ENCODE assay signal across 30 mouse cellular contexts in the genomic region with DNA sequence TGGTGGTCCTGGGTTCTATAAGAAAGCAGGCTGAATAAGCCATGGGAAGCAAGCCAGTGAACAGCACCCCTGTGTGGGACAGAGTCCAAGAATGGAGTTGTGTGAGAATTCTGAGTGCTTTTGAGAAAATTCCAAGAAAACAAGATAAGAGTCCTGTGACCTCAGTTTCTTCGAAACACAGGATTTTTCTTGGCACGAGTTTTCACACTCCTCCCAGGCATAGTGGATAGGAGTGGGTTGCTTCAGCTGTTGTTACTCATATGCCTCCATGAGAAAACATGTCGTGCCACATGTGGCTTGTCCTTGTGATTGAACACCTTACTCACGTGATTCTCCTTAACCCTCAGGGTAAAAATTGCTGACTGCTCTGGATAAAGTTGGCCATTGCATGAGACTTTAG. TPM values are rescaled to one million over a fixed set of nuclear protein-coding genes. Genes with fewer than 3 reads are reported as not detected.
A peak's percentile ranks its signal among the peaks of the same experiment; 100 is the strongest.
DNase-seq lines count a peak whose midpoint lies in the region; ATAC-seq and TF ChIP-seq lines count a peak whose summit lies in the region.
"Had no signal": no experiment of that assay in that cellular context is flagged by ENCODE, and none has a peak within 500 bp of the region (broad histone marks: within the 10 kb centered on the region; RNA-seq: fewer than 3 reads in every experiment).

No protein-coding gene starts in this region.

- peak; percentile 72 for TF ChIP-seq EP300 in lung, postnatal 0 days (IDR thresholded peaks at IDR 0.05)

- no peaks in the 10 kb centered on the region for H3K4me1 ChIP-seq in intestine, postnatal 0 days (replicated peaks; ENCODE audit: control insufficient read depth, insufficient read depth, low read length)
- no peaks in the 10 kb centered on the region for H3K4me1 ChIP-seq in intestine, embryonic 15.5 days (replicated peaks)
- no peaks in the 10 kb centered on the region for H3K4me1 ChIP-seq in lung, postnatal 0 days (ENCODE audit: insufficient read depth, low read depth, low read length)
- no peaks in the 10 kb centered on the region for H3K4me1 ChIP-seq in midbrain, embryonic 14.5 days (ENCODE audit: control insufficient read depth, insufficient read depth, low read length)

- DNase-seq in heart, adult 11 months = peak; percentile 85
- DNase-seq in heart, adult 8-10 months (ENCODE audit: low spot score) = no peak
- peak; percentile 68 for DNase-seq in lung, postnatal 0 days (ENCODE audit: low spot score)
- no peak for DNase-seq in lung, postnatal 36 days
- DNase-seq in yolk sac, embryonic 10.5 days (ENCODE audit: low spot score) = peak; percentile 55
- no peak for DNase-seq in midbrain, embryonic 14.5 days
- DNase-seq: adrenal gland, adult 8-10 months; adrenal gland, postnatal 25 days; cerebellum, adult 11 months; cerebellum, adult 2 months; cerebellum, adult 9-11 months; cerebellum, postnatal 25 days; embryo, embryonic 11 days; gastrocnemius, postnatal 25 days; heart, adult 2 months; heart, postnatal 14 days had no signal

- peak; percentile 57; the same call in 1 of the 2 replicates for ATAC-seq in intestine, postnatal 0 days
- ATAC-seq in intestine, embryonic 15.5 days = no peak
- peak; percentile 12 for ATAC-seq in lung, postnatal 0 days
- ATAC-seq in midbrain, embryonic 14.5 days (ENCODE audit: low FRiP score, low TSS enrichment) = no peak
- ATAC-seq: forebrain, embryonic 15.5 days; hindbrain, embryonic 16.5 days; intestine, embryonic 16.5 days; Patski had no signal

- peaks cover 61% of the 10 kb centered on the region for H3K36me3 ChIP-seq in intestine, postnatal 0 days (ENCODE audit: control insufficient read depth, insufficient read depth)
- peaks cover 23% of the 10 kb centered on the region for H3K36me3 ChIP-seq in intestine, embryonic 15.5 days
- H3K36me3 ChIP-seq in lung, postnatal 0 days (ENCODE audit: insufficient read depth, low read length) = peaks cover 27% of the 10 kb centered on the region; the same call in 1 of the 2 replicates
- H3K36me3 ChIP-seq in midbrain, embryonic 14.5 days (ENCODE audit: control insufficient read depth, insufficient read depth, low read length) = peaks cover 65% of the 10 kb centered on the region

- 57% methylated on average over 4 of the region's 4 CpGs for WGBS in intestine, postnatal 0 days
- WGBS in intestine, embryonic 15.5 days = 84% methylated on average over 4 of the region's 4 CpGs
- WGBS in lung, postnatal 0 days = 51% methylated on average over 4 of the region's 4 CpGs
- 96% methylated on average over 4 of the region's 4 CpGs for WGBS in midbrain, embryonic 14.5 days

- peak overlapping the region; percentile 61 for H3K27ac ChIP-seq in intestine, postnatal 0 days (ENCODE audit: low read depth, low read length)
- H3K27ac ChIP-seq in intestine, embryonic 15.5 days = no peak overlapping the region
- H3K27ac ChIP-seq in lung, postnatal 0 days (ENCODE audit: low read length) = no peak overlapping the region
- H3K27ac ChIP-seq in midbrain, embryonic 14.5 days (replicated peaks; ENCODE audit: low read depth, low read length) = no peak overlapping the region
- H3K27ac ChIP-seq: embryonic facial prominence, embryonic 10.5 days; embryonic facial prominence, embryonic 13.5 days; forebrain, embryonic 12.5 days; forebrain, embryonic 15.5 days; heart, adult 2 months; heart, embryonic 15.5 days; hindbrain, embryonic 10.5 days; hindbrain, embryonic 13.5 days had no signal

- H3K4me2 ChIP-seq in intestine, postnatal 0 days (replicated peaks; ENCODE audit: low read depth) = no peak overlapping the region
- no peak overlapping the region for H3K4me2 ChIP-seq in intestine, embryonic 15.5 days (replicated peaks)
- no peak overlapping the region for H3K4me2 ChIP-seq in lung, postnatal 0 days (replicated peaks; ENCODE audit: low read depth, low read length)
- no peak overlapping the region for H3K4me2 ChIP-seq in midbrain, embryonic 14.5 days (ENCODE audit: low read length)
- H3K4me2 ChIP-seq: embryonic facial prominence, embryonic 13.5 days; forebrain, embryonic 12.5 days; forebrain, embryonic 15.5 days; heart, embryonic 11.5 days; heart, embryonic 15.5 days; hindbrain, embryonic 13.5 days had no signal

- no peaks in the 10 kb centered on the region for H3K9me3 ChIP-seq in intestine, postnatal 0 days (ENCODE audit: control insufficient read depth)
- no peaks in the 10 kb centered on the region for H3K9me3 ChIP-seq in intestine, embryonic 15.5 days
- no peaks in the 10 kb centered on the region for H3K9me3 ChIP-seq in lung, postnatal 0 days (ENCODE audit: low read length)
- H3K9me3 ChIP-seq in midbrain, embryonic 14.5 days (ENCODE audit: control insufficient read depth, low read length) = no peaks in the 10 kb centered on the region
- H3K9me3 ChIP-seq: embryonic facial prominence, embryonic 10.5 days; embryonic facial prominence, embryonic 13.5 days; forebrain, embryonic 12.5 days; forebrain, embryonic 15.5 days; heart, embryonic 15.5 days; hindbrain, embryonic 10.5 days; hindbrain, embryonic 13.5 days had no signal

- no peak overlapping the region for H3K4me3 ChIP-seq in intestine, postnatal 0 days (ENCODE audit: low read depth, low read length)
- H3K4me3 ChIP-seq in intestine, embryonic 15.5 days (replicated peaks) = no peak overlapping the region
- H3K4me3 ChIP-seq in lung, postnatal 0 days (ENCODE audit: low read depth, low read length) = no peak overlapping the region
- no peak overlapping the region for H3K4me3 ChIP-seq in midbrain, embryonic 14.5 days (replicated peaks; ENCODE audit: low read depth, low read length)
- H3K4me3 ChIP-seq: embryonic facial prominence, embryonic 10.5 days; embryonic facial prominence, embryonic 13.5 days; erythroblast, embryonic 14.5 days; forebrain, embryonic 12.5 days; forebrain, embryonic 15.5 days; heart, adult 2 months; heart, embryonic 15.5 days; hindbrain, embryonic 10.5 days; hindbrain, embryonic 13.5 days had no signal

- TF ChIP-seq CTCF in intestine, postnatal 0 days (IDR thresholded peaks at IDR 0.05; ENCODE audit: low read depth) = no peak
- TF ChIP-seq CTCF in lung, postnatal 0 days (IDR thresholded peaks at IDR 0.05) = no peak

- H3K9ac ChIP-seq in intestine, postnatal 0 days (ENCODE audit: low read depth, low read length) = no peak overlapping the region
- H3K9ac ChIP-seq in intestine, embryonic 15.5 days = no peak overlapping the region
- H3K9ac ChIP-seq in lung, postnatal 0 days (replicated peaks; ENCODE audit: low read depth) = no peak overlapping the region
- H3K9ac ChIP-seq in midbrain, embryonic 14.5 days (replicated peaks; ENCODE audit: low read length) = no peak overlapping the region
- H3K9ac ChIP-seq: embryonic facial prominence, embryonic 13.5 days; forebrain, embryonic 12.5 days; forebrain, embryonic 15.5 days; heart, embryonic 15.5 days; hindbrain, embryonic 13.5 days had no signal

- H3K27me3 ChIP-seq in intestine, postnatal 0 days (replicated peaks; ENCODE audit: control insufficient read depth, insufficient read depth, low read length) = no peaks in the 10 kb centered on the region
- no peaks in the 10 kb centered on the region for H3K27me3 ChIP-seq in intestine, embryonic 15.5 days (replicated peaks)
- no peaks in the 10 kb centered on the region for H3K27me3 ChIP-seq in lung, postnatal 0 days (replicated peaks; ENCODE audit: insufficient read depth, low read length)
- no peaks in the 10 kb centered on the region for H3K27me3 ChIP-seq in midbrain, embryonic 14.5 days (ENCODE audit: control insufficient read depth, insufficient read depth, low read length)
- H3K27me3 ChIP-seq: embryonic facial prominence, embryonic 13.5 days; forebrain, embryonic 12.5 days; forebrain, embryonic 15.5 days; heart, embryonic 15.5 days; hindbrain, embryonic 13.5 days; Patski had no signal

RNA-seq across cellular contexts. Expression of a gene that starts 4.9 kb away (rescaled TPM):
- 10 to 100 TPM; 13.9 to 15.8 (median 14.6) TPM for total RNA-seq in heart, adult 8-10 months (2022)
- polyA plus RNA-seq in intestine, postnatal 0 days (2015; fragmentation: Nextera tagmentation; extraction: Ambion mirVana) = 21.2 and 23.2 TPM in 2 replicates
- polyA plus RNA-seq in intestine, embryonic 15.5 days (2015; fragmentation: Nextera tagmentation; extraction: Ambion mirVana) = 24.8 and 25.9 TPM in 2 replicates
- polyA plus RNA-seq in lung, postnatal 0 days (2015; fragmentation: Nextera tagmentation; extraction: Ambion mirVana) = 14.9 and 17.1 TPM in 2 replicates
- polyA plus RNA-seq in midbrain, embryonic 14.5 days (2014; fragmentation: Nextera tagmentation; extraction: Ambion mirVana) = 7.6 and 10.6 TPM in 2 replicates

RNA-seq across cellular contexts. Expression of a gene that starts 4.9 kb away (rescaled TPM):
- total RNA-seq in heart, adult 8-10 months (2022) = 10 to 100 TPM; 23.7 to 26.4 (median 25.1) TPM
- 15.3 and 16.8 TPM in 2 replicates for polyA plus RNA-seq in intestine, postnatal 0 days (2015; fragmentation: Nextera tagmentation; extraction: Ambion mirVana)
- 12.2 and 14.2 TPM in 2 replicates for polyA plus RNA-seq in intestine, embryonic 15.5 days (2015; fragmentation: Nextera tagmentation; extraction: Ambion mirVana)
- 4.5 and 5.7 TPM in 2 replicates for polyA plus RNA-seq in lung, postnatal 0 days (2015; fragmentation: Nextera tagmentation; extraction: Ambion mirVana)
- 8.4 and 10.6 TPM in 2 replicates for polyA plus RNA-seq in midbrain, embryonic 14.5 days (2014; fragmentation: Nextera tagmentation; extraction: Ambion mirVana)

RNA-seq across cellular contexts. Expression of a gene that starts 34.1 kb away (rescaled TPM):
- not detected for total RNA-seq in heart, adult 8-10 months (2022)
- 90.5 and 129 TPM in 2 replicates for polyA plus RNA-seq in intestine, postnatal 0 days (2015; fragmentation: Nextera tagmentation; extraction: Ambion mirVana)
- polyA plus RNA-seq in intestine, embryonic 15.5 days (2015; fragmentation: Nextera tagmentation; extraction: Ambion mirVana) = 16.7 and 24.3 TPM in 2 replicates
- 0.02 TPM in 1 of 2 replicates, not detected in the other for polyA plus RNA-seq in lung, postnatal 0 days (2015; fragmentation: Nextera tagmentation; extraction: Ambion mirVana)
- polyA plus RNA-seq in midbrain, embryonic 14.5 days (2014; fragmentation: Nextera tagmentation; extraction: Ambion mirVana) = not detected in 2 replicates
- total RNA-seq: gastrocnemius, postnatal 25 days; heart, adult 2 months; heart, postnatal 14 days had no signal
- polyA plus RNA-seq: embryonic facial prominence, embryonic 10.5 days; forebrain, embryonic 12.5 days; forebrain, embryonic 15.5 days; hindbrain, embryonic 10.5 days; Patski had no signal

RNA-seq across cellular contexts. Expression of a gene that starts 58.4 kb away (rescaled TPM):
- total RNA-seq in heart, adult 8-10 months (2022) = 1 to 10 TPM; 1.6 to 2.6 (median 2.1) TPM
- polyA plus RNA-seq in intestine, postnatal 0 days (2015; fragmentation: Nextera tagmentation; extraction: Ambion mirVana) = 61.5 and 65.2 TPM in 2 replicates
- polyA plus RNA-seq in intestine, embryonic 15.5 days (2015; fragmentation: Nextera tagmentation; extraction: Ambion mirVana) = 21.1 and 24.4 TPM in 2 replicates
- polyA plus RNA-seq in lung, postnatal 0 days (2015; fragmentation: Nextera tagmentation; extraction: Ambion mirVana) = 5.1 and 6.1 TPM in 2 replicates
- polyA plus RNA-seq in midbrain, embryonic 14.5 days (2014; fragmentation: Nextera tagmentation; extraction: Ambion mirVana) = 10.3 and 10.5 TPM in 2 replicates

Comparison
In these comparisons a context has a peak if more than half of its experiments do, and no peak if none do; other contexts are left out.
1. DNase-seq: peak in heart, adult 11 months (single experiment), lung, postnatal 0 days (single experiment) and yolk sac, embryonic 10.5 days (single experiment); none in heart, adult 8-10 months (single experiment), lung, postnatal 36 days (single experiment) and midbrain, embryonic 14.5 days (single experiment).
2. ATAC-seq: peak in intestine, postnatal 0 days (single experiment) and lung, postnatal 0 days (single experiment); none in intestine, embryonic 15.5 days (single experiment) and midbrain, embryonic 14.5 days (single experiment).
3. RNA of a gene that starts 34.1 kb away (polyA plus RNA-seq): 90.5 to 129 TPM in intestine, postnatal 0 days and 16.7 to 24.3 TPM in intestine, embryonic 15.5 days; 0.02 TPM in lung, postnatal 0 days and not detected in midbrain, embryonic 14.5 days; every median in the first group is over 10 times any median in the second.